Mouse (Mus musculus) embryonic fibroblast, embryonic 13.5 days (primary cell): ENCODE data around the gene Atp13a1. TPM values are rescaled to one million over a fixed set of nuclear protein-coding genes. Genes with fewer than 3 reads are reported as not detected.

Experiments used
- H3K27ac ChIP-seq: 2 replicates; pipeline ENCODE4 v1.5.1; 2012; ENCODE audit warnings: low read length, control low read depth, inconsistent platforms; ENCODE audit not compliant: insufficient read depth
- H3K4me1 ChIP-seq: 2 replicates; pipeline ENCODE4 v1.6.1; 2011; ENCODE audit warnings: low read length; ENCODE audit not compliant: control insufficient read depth, insufficient read depth
- H3K4me3 ChIP-seq: 2 replicates; pipeline ENCODE4 v1.5.1; 2011; ENCODE audit warnings: mild to moderate bottlenecking, control low read depth, low read length; ENCODE audit not compliant: insufficient read depth
- CTCF ChIP-seq: IDR thresholded peaks from 2 replicates; pipeline ENCODE4 v1.5.1; 2011; ENCODE audit warnings: mild to moderate bottlenecking, control low read depth, low read length, moderate library complexity, borderline replicate concordance; ENCODE audit not compliant: insufficient read depth
- POLR2A ChIP-seq: IDR thresholded peaks from 2 replicates; pipeline ENCODE4 v1.6.1; 2011; ENCODE audit warnings: low read depth, mild to moderate bottlenecking, control low read depth, low read length, moderate library complexity
- polyA plus RNA-seq: library from polyadenylated mRNA; stranded (reverse); fragments of >200 nt; gene quantifications from 2 replicates; pipeline ENCODE4 v1.2.4, GENCODE M21; 2011; ENCODE audit warnings: low read depth; ENCODE audit not compliant: missing spikeins, insufficient read length

Atp13a1 gene
- polyA plus RNA-seq, 1 experiment = 28.0 TPM

- Histone ChIP-seq H3K4me3 (no peak overlapping the region), H3K27ac (no peak overlapping the region), H3K4me1 (0 out of 2 replicates have a peak, but pooled peaks cover 3% of the 10 kb centered on the region)
- TF ChIP-seq POLR2A (no peak), CTCF (no peak)
Measured at GRCm38 (mm10) chr8:69775149-69775534, 15.8 kb upstream of the Atp13a1 start.

GRCm38 (mm10) chr8:69777111-69777510 lies 13.9 kb upstream of the Atp13a1 start:
- Histone ChIP-seq H3K4me1 (0 out of 2 replicates have a peak, but pooled peaks cover 3% of the 10 kb centered on the region), H3K27ac (no peak overlapping the region), H3K4me3 (no peak overlapping the region)
- TF ChIP-seq CTCF (no peak), POLR2A (no peak)

GRCm38 (mm10) chr8:69789105-69789504 lies 1.9 kb upstream of the Atp13a1 start:
- Histone ChIP-seq H3K27ac (no peak overlapping the region), H3K4me1 (peaks cover 7% of the 10 kb centered on the region; the same call in 1 of the 2 replicates), H3K4me3 (no peak overlapping the region)
- TF ChIP-seq POLR2A (no peak), CTCF (no peak)

- TF ChIP-seq CTCF (no peak), POLR2A (no peak)
- Histone ChIP-seq H3K4me3 (no peak overlapping the region), H3K27ac (no peak overlapping the region), H3K4me1 (peaks cover 7% of the 10 kb centered on the region; the same call in 1 of the 2 replicates)
Measured at GRCm38 (mm10) chr8:69789731-69790130, 1.2 kb upstream of the Atp13a1 start.

- H3K27ac ChIP-seq = no peak overlapping the region
Measured at GRCm38 (mm10) chr8:69790364-69790763, 599 bp upstream of the Atp13a1 start.

GRCm38 (mm10) chr8:69791415-69792068 lies 579 bp downstream of the Atp13a1 start:
- Histone ChIP-seq H3K4me1 (peaks cover 7% of the 10 kb centered on the region; the same call in 1 of the 2 replicates), H3K4me3 (peak overlapping the region; percentile 86), H3K27ac (no peak overlapping the region)
- no peak for TF ChIP-seq CTCF
- no peak for TF ChIP-seq POLR2A

More at GRCm38 (mm10) chr8:69790364-69790763, 599 bp upstream of the Atp13a1 start:
- TF ChIP-seq CTCF (no peak), POLR2A (no peak)
- Histone ChIP-seq H3K4me3 (peak overlapping the region; percentile 86), H3K4me1 (peaks cover 7% of the 10 kb centered on the region; the same call in 1 of the 2 replicates)

GRCm38 (mm10) chr8:69793666-69794065 lies 2.7 kb downstream of the Atp13a1 start:
- no peak overlapping the region for H3K4me3 ChIP-seq
- H3K4me1 ChIP-seq = peaks cover 7% of the 10 kb centered on the region; the same call in 1 of the 2 replicates
- TF ChIP-seq CTCF (no peak), POLR2A (no peak)
- H3K27ac ChIP-seq = no peak overlapping the region

- Histone ChIP-seq H3K4me1 (peaks cover 7% of the 10 kb centered on the region; the same call in 1 of the 2 replicates), H3K4me3 (no peak overlapping the region), H3K27ac (no peak overlapping the region)
- TF ChIP-seq POLR2A = no peak
- TF ChIP-seq CTCF = no peak
Measured at GRCm38 (mm10) chr8:69794096-69794495, 3.1 kb downstream of the Atp13a1 start.

GRCm38 (mm10) chr8:69794901-69795300 lies 3.9 kb downstream of the Atp13a1 start:
- TF ChIP-seq POLR2A (no peak), CTCF (no peak)

GRCm38 (mm10) chr8:69796721-69797345 lies 5.9 kb downstream of the Atp13a1 start:
- TF ChIP-seq CTCF (no peak), POLR2A (no peak)
- Histone ChIP-seq H3K27ac (no peak overlapping the region), H3K4me1 (peaks cover 7% of the 10 kb centered on the region; the same call in 1 of the 2 replicates), H3K4me3 (no peak overlapping the region)

More at GRCm38 (mm10) chr8:69794901-69795300, 3.9 kb downstream of the Atp13a1 start:
- H3K4me3 ChIP-seq = no peak overlapping the region
- no peak overlapping the region for H3K27ac ChIP-seq
- peaks cover 7% of the 10 kb centered on the region; the same call in 1 of the 2 replicates for H3K4me1 ChIP-seq

- no peak overlapping the region for H3K27ac ChIP-seq
- TF ChIP-seq POLR2A = no peak
- TF ChIP-seq CTCF = no peak
- peaks cover under 1% of the 10 kb centered on the region; the same call in 1 of the 2 replicates for H3K4me1 ChIP-seq
- H3K4me3 ChIP-seq = no peak overlapping the region
Measured at GRCm38 (mm10) chr8:69797661-69798060, 6.7 kb downstream of the Atp13a1 start.
